Mouse (Mus musculus): ENCODE results near the gene Camta1.

- TF ChIP-seq FLI1 (IDR thresholded peaks at IDR 0.05; ENCODE audit: low read length) (no peak), GATA1 (IDR thresholded peaks at IDR 0.05; ENCODE audit: borderline replicate concordance, low read length) (no peak)
Measured at GRCm38 (mm10) chr4:151694047-151694446, 167.6 kb downstream of the Camta1 start.
